Mouse (Mus musculus) cerebellum, adult 2 months (tissue): ENCODE measurements at regions not wholly inside any gene's neighbourhood (a gene's known extent, or its start where the extent isn't known, plus 50 kb on each side); places are given as distances from the start of the nearest gene placed in this dataset.

Source experiments
- CTCF ChIP-seq: fragments of 200-500 bp; IDR thresholded peaks from 2 replicates; pipeline ENCODE4 v1.5.1; 2011; ENCODE audit warnings: low read depth, mild to moderate bottlenecking, control low read depth, low read length, moderate library complexity, borderline replicate concordance; ENCODE audit not compliant: insufficient read depth
- POLR2A ChIP-seq: fragments of 200-500 bp; IDR thresholded peaks from 2 replicates; pipeline ENCODE4 v1.6.1; 2011; ENCODE audit warnings: low read length, control low read depth, borderline replicate concordance; ENCODE audit not compliant: insufficient read depth

GRCm38 (mm10) chr5:141097878-141098277 is 97.5 kb upstream of the Card11 start:
- TF ChIP-seq CTCF: no peak
- TF ChIP-seq POLR2A: no peak
